Mouse (Mus musculus) E14TG2a.4 (cell line): ENCODE measurements around the gene Gmds.

ENCODE experiments used
- CTCF ChIP-seq: conservative IDR thresholded peaks from 2 replicates; pipeline ENCODE4 v1.5.1; 2014; ENCODE audit warnings: low read length
- NANOG ChIP-seq: IDR thresholded peaks from 2 replicates; pipeline ENCODE4 v1.6.1; 2014; ENCODE audit warnings: borderline replicate concordance, low read length, mixed read lengths
- POU5F1 ChIP-seq: IDR thresholded peaks from 2 replicates; pipeline ENCODE4 v1.6.1; 2014; ENCODE audit warnings: low read length, borderline replicate concordance

DNA sequence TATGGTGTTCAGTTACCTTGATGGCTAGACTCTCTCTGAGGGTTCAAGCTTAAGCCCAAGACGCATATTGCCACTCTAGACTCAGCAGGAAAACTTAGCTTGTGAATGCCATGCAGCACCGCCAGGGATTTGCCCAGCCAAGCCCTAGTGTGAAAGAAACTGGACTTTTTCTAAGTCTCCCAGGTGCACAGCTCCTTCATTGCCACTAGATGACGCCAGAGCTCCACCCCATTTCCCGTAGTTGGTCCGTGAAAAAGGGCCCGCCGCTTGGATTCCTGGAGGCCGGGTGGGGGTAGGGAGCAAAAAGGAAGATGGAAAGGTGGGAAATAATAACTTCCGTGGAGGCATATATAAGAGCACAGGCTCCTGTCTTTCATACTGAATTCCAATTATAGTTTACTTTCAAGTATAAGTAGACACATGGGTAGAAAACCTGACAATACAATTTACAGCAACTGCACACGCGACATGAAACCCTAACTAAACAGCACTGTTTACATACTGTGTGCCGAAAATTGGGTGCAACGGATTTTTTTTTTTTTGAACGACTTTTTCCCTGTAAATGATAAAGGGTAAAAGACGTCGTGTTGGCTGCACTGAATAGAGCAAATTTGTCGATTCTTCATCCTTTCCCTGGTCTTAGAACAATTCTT is 545.9 kb downstream of the Gmds start:
- TF ChIP-seq CTCF = peak; percentile 100
- no peak for TF ChIP-seq NANOG
- no peak for TF ChIP-seq POU5F1
